Mouse (Mus musculus) G1E (cell line): Measurements from ENCODE around the gene Lmf1.

ENCODE experiments used
- CTCF ChIP-seq: IDR thresholded peaks from 2 replicates; pipeline ENCODE4 v1.5.1; 2012; ENCODE audit warnings: low read depth, low read length, inconsistent platforms, mixed read lengths
- POLR2AphosphoS5 ChIP-seq: IDR thresholded peaks from 2 replicates; pipeline ENCODE4 v1.6.1; 2012; ENCODE audit warnings: low read depth, low read length, inconsistent platforms; ENCODE audit not compliant: insufficient replicate concordance

DNA sequence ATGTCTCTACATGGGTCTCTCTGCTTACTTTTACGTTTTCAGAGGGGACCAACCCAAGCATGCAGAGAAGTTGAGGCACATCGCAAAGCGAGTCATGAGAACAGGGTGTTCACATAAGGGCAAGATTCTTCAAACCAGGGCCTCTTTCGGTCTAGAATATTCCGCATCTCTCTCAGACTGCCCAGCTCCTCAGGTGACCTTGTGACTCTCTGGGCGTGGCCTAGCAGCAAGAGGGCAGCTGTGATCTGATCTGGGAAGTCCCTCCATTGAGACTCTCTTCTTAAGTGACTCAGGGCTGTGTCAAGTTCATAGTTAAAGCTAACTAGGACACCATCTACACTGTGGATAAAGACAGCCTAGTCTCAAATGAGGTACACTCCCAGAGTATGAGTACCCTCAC lies 34.4 kb downstream of the Lmf1 start:
- TF ChIP-seq CTCF (no peak), POLR2AphosphoS5 (no peak)
